Mouse (Mus musculus) adrenal gland, adult 18-20 months (tissue): ENCODE data around the gene Olfr1396. TPM values are rescaled to one million over a fixed set of nuclear protein-coding genes. Genes with fewer than 3 reads are reported as not detected.
"Not testable (repeated sequence)": the region's sequence is repeated elsewhere in the genome, so short reads cannot be mapped to it uniquely, and the experiment has no call there.

Source experiments
- DNase-seq, 2 experiments: peaks; one replicate each; pipeline ENCODE4 v3.0.0; 2021 to 2022; ENCODE audit warnings: low spot score in 2 of 2
- total RNA-seq, 2 experiments: library from RNA; stranded (reverse); gene quantifications; 1 replicate in 1 of 2; 2 replicates in 1 of 2; pipeline ENCODE4 v1.2.3; 2021

Olfr1396 gene
- total RNA-seq, 2 experiments from 2014 or later = 1.2 to 4.1 TPM

DNA sequence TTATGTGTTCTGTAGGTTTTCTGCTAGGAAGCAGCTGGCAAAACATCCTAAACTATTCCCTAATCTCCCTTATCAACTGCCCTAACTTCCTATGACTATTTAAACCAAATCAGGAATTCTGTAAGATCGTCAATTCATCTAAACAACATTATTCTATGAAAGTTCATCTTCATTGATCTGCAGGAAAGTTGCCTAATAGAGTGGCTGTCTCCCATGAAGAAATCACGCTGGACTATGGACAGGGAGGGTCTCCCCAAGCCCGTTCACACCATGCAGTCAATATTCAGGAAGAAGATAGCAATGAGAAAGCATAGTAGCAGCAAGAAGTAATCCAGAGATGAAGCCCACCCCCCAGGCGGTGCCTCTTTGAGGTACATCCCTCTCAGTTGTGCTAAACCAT, 23.5 kb downstream of the Olfr1396 start:
- no peak for DNase-seq

DNA sequence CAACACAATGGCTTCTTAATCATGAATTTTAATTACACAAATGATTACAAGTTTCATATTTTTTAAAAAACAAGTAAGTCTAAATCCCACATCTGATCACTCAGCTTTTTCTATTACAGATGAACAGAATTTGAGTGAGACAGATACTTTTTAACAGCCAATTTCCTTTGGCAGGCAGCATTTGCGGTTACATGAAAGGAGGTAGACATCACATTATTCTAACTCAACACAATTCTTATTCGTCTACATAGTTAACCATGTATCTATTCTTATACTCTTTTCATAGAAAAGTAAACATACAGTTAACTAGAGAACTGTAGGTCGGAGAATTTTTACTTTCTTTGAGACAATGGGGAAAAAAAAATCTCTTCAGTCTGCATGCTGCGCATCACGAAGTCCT, 24.1 kb downstream of the Olfr1396 start:
- DNase-seq = no peak

DNA sequence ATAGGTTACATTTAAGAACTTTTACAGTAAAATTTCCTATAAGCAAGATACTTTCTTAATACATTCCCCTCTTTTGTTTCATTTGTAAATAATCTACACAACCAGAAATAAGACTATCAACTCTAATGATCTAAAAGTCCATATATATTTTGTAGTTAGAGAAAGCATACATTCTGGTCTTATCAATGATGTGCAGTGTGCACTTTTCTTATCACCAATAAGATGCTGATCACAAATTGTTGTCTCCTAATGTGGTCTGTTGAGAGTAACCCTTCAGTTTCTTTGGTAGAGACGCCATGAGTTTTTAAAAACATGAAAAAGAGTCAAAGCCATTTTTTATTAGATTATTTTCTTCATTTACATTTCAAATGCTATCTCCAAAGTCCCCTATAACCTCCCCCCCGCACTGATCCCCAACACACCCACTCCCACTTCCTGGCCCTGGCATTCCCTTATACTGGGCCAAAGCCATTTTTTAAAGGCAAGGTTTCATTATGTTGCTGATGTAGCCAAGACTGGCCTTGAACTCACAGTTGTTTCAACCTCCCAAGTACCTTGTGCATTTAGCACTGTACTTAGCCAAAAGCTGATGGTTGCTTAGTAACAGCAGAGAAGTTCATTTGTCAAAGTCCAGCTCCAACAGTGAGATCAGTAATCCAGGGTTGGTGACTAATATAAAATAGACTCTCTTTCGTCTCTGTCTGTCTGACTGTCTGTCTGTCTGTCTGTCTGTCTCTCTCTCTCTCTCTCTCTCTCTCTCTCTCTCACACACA, 24.8 kb downstream of the Olfr1396 start:
- DNase-seq = no peak

DNA sequence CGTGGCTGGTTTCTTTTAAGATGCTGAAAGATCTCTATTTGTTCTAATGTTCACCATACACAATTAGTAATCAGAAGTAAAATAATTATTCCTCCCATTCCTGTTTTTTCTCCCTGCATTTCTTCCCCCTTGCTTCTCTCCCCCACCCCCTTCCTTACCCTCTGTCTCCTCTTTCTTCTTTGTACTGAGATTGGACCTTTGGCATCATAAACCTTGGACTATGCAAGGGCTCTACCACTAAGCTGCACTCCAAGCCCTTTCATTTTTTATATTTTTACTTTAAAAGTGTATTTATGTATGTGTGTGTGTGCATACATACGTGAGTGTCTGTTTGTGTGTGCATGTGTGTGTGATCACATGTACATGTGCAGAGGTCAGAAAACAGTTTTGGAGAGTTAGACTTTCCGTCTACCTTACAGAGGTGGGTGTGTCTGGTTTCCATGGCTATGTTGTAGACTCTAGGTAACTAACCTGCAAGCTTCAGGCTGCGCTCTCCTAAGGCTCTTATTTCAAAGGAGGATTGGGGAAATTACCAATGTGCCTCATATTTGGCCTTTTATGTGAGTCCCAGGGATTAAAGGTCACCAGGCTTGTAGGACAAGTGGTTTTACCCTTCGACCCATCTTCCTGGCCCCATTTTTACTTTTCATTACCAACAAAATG, 25.6 kb downstream of the Olfr1396 start:
- DNase-seq = no peak

DNA sequence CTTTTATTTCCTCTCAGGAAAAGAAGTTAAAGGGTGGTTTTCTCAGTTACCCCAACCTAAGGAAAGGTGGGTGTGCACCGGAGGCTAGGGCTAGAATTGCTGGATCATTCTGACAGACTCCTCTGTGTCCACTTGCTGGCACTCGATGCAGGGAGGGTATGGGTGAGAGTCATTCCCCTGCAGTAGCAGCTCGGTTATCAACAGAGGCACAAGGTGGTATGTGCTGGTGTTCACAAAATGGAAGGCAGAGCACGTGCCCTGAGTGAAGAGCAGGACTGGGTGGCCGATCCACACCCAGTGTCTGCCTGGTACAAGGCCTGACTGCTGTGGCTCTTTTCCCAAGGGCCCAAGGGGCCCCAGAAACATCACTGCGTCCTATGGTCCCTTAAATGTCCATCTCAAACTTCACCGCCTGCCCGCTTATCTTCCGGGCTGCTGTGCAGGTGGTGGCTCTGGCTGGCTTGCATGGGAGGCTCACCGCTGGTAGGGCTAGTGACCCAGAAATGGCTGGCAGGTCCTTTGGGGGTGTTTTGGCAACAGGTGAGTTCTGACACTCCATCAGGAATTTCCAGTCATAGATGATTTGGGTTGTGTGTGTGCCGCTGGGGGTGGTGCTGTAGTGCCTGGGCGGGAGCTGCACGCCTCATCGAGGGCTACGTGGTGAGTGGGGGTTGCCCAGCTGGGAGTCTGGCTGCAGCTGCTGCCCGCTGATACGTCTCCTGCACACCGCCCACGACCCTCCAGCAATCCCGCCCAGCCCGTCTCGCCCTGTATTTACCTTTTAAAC, 26.7 kb downstream of the Olfr1396 start:
- DNase-seq = peak in 1 of 2 experiments; percentile 34

DNA sequence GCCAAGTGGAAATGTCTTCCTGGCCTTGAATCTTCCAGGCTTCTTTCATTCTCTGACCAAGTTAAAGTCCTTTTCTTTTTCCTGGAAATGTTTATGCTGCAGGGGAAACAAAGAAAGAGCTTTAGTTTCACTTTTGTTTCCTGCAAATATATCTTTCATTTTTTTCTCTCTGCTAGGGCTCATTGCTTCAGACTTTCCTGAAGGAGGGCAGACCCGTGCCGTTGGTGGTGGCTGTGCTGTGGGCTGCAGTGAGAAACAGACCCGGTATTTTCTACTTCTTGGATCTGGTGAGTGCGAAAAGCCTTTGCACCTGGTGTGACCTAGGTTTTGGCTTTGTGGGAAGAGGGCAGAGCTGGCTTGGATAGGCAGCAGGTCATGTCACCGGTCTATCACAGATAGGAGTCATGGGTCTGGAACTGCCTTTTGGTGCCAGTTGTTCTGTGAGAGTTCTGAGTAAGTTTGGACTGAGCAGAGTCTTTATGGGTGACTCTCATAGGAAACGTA, 27.8 kb downstream of the Olfr1396 start:
- DNase-seq = no peak

DNA sequence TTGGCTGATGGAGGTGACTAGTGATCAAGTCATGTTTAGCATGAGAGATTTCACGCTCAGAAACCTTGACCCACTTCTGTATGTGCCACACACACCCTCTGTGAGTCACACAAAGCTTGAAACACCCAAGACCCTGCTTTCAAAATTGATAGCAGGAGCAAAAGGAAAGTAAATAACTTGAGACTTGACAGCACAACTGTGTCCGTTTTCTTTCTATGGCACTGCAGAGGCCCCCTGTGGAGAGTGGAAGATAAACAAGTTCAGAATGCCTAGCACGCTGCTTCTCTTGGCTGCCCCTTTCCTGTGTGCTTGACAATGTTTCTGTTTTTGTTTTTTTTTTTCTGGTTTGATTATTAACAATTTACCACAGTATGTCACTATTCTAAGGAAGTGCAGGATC, 29.8 kb downstream of the Olfr1396 start:
- DNase-seq = no peak

DNA sequence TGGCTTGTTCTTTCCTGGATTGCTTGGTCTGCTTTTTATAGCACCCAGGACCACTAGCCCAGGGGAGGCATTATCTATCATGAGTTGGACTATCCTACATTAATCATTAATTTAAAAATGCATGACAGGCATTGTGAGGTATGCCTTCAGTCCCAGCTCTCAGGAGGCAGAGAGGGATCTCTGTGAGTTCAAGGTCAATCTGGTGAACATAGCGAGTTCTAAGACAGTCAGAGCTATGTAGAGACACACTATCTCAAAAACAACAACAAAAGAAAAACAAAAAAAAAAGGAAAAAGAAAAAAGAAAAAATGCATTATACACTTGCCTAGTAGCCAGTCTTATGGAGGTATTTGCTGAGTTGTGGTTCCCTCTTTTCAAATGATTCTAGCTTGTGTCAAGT, 30.3 kb downstream of the Olfr1396 start:
- no peak for DNase-seq

DNA sequence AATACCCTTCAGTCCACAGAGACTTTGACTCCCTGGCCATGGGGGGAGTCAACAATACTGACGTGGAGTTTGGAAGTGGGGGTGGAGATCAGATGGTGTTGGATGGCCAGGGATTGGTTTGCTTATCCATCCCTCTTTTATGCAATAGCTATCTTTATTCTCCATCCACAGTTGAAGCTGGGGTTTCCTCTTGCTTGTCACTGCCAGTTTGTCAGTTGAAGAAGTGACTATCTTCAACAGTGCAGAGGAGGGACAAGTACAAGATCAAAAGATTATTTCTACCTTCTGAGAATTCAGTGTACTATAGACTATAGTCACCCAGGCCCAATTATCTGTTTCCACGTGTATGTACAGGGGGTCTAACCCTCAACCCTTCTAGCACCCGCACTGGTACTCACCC, 30.9 kb downstream of the Olfr1396 start:
- DNase-seq = no peak

DNA sequence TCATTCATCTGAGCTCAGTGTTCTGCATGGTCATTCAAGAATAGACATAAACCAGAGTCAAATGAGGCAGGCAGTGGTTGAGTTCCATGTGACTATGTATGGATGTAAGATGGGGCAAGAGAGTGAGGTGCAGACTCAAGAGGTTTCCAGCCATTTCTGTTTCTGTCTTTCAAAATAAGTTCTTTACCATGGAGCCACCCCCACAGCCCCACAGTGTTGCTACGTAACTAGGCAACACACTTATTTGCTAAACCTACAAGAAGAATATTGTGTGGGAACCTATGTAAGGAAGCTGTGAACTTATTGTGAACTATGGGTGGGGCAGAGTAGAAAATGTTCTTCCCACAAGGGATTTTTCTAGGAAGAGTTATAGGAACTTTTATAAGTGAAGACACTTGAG, 31.5 kb downstream of the Olfr1396 start:
- DNase-seq = no peak

DNA sequence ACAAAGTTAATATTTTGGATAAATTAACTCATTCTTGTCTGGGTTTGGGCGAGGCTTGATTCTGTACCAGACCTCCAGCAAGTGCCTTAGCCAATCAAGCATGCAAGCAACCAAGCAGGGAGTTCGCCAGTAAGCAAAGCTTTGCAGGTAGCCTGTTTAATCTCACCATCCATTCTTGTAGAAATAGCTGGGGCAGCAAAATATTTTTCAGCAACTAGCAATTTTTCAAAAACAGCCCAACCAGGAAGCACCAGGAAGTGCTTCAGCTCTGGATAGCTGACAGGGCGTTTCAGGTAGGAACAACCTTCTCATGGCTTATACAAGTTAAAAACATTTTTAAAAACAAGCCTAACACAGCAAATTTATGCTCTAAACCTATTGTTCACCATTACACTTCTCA, 32.8 kb downstream of the Olfr1396 start:
- DNase-seq = no peak

DNA sequence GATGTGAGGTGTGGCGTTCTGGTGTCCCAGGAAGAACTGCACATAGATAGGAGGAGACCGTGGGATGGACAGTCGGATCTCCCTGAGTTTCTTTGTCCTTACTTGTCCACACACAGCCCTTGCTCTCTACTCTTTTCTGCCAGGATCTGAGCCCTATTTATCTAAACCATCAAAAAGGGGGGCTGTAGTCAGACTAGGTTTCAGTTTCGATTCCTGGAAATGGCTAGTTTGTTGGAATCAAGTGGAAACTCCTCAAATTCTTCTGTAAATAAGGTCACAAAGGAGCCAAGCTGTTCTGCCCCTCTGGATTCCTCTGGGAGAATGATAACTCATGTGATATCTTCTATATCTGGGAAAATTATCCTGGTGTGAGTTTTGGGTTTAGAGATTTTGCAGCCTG, 33.3 kb downstream of the Olfr1396 start:
- DNase-seq = no peak

DNA sequence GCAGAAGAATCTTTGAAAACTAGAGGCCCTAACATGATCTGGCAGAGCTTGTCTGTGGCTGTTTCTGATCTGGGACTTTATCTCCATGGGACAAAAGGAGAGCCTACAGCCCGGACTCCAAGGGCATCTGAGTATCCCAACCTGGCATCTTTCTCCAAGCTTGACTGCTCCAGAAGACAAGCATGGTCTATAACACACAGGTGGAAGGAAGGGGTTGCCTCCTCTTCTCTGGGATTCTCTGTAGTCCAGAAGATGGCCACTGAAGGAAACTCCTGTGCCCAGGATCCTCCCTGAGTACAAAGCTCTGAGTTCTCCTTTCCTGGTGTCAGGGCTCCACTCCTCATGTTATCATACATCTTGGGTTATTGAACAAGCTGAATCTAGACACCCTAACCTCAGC, 34.0 kb downstream of the Olfr1396 start:
- no peak for DNase-seq

DNA sequence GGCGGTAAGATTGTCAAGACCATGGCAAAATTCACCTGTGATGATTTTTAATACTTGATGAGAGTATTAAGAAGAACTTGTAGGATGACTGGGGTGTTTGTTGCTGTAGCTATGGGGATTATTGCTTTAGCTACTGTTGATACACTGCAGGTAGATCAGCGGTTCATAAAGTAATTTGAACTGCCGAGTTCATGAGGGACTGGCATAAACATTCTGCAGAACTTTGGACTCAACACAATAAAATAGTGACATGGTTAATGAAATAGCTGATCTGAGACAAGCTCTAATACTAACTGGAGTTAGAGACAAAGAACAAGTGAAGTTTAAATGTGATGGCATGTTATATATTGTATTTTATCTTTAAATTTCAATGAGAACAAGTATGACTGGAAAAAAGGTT, 36.0 kb downstream of the Olfr1396 start:
- DNase-seq = no peak

DNA sequence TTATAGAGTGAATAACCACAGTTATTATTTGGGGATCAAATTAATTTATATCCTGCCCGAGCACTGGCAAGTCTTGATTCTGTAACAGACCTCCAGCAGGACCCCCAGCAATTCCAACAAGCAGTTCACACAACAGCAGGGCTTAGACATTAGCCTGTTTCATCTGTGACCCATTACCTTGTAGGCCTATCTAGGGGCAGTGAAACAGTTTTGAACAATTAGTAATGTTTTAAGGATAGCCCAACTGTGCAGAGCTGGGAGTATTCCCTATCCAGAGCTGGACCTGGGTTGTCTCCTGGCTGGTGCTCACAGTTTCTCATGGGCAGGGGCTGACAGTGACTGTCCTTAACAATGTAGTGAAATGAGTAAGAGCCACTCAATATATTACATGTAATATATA, 37.7 kb downstream of the Olfr1396 start:
- DNase-seq = no peak

DNA sequence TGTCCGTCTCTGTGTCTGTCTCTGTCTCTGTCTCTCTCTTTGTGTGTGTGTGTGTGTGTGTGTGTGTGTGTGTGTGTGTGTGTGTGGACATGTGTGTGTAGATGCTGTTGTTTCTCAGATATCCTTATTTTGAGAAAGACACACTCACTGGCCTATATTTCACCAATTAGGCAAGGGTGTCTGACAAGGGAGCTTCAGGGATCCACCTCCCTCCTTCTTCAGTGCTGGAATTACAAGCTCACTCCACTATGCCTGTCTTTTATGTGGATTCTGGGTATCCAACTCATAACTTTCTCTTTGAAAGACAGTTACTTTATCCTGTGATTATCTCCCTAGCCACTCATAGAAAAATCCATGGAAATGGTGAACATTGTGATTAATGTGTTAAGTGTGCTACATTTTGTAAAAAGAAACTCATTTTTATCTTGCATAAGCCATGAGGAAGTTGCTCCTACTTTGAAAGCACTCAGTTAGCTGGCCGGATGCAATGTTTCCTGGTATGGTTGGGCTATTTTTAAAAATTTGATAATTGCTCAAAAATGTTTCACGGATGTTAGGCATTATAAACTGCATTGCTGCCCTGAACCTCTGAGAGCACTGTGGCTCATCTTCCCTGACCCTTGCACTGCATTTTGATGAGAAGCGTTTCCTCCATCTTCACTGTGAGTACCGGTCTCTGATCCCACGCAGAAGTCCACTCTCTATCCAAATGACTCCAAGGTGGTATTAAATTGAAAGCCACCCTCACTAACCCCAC, 38.5 kb downstream of the Olfr1396 start, which contains the start of gene Ifi47:
Ifi47 (plus strand) TSS at position 587 of the 757 bp plus-strand sequence.
- DNase-seq = not testable (repeated sequence)

DNA sequence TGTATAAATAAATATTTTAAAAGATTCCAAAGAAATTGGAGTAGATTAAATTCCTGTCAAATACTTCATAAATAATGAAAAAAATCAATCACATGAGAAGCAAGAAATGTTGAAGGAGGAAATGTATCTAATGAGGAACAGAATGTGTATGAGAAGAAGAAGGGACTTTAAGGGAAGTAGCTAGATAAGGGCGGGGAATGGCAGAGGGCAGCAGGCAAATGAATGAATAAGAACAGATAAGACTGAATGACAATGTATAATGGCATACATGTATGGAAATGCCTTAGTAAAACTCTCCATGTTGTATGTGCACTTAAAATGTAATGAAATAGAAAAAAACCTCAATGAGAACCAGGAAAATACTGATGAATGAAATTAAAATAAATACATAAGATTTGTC, 46.3 kb downstream of the Olfr1396 start:
- no peak for DNase-seq

DNA sequence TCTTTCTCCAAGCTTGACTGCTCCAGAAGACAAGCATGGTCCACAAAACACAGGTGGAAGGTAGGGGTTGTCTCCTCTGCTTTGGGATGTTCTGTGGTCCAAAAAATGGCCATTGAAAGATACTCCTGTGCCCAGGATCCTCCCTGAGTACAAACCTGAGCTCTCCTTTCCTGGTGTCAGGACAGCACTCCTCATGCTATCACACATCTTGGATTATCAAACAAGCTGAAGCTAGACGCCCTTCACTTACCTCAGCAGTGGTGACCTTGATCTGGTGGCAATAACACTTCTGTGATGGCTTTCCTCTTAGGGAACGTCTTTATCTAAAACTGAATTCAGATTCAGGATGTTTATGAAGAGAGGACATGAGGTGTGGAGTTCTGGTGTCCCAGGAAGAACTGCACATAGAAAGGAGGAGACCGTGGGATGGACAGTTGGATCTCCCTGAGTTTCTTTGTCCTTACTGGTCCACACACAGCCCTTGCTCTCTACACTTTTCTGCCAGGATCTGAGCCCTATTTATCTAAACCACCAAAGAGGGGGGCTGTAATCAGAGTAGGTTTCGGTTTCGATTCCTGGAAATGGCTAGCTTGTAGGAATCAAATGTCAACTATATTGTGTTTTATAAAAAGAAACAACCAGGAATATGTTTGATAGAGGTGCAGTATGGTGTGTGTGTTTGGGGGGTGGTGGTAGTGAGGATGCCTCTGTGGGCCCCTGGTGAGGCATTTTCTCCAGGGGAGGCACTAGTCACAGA, 50.8 kb downstream of the Olfr1396 start, which contains the start of gene Tgtp2:
Tgtp2 (minus strand) TSS at position 494 of the 757 bp plus-strand sequence.
- DNase-seq = not testable (repeated sequence)

DNA sequence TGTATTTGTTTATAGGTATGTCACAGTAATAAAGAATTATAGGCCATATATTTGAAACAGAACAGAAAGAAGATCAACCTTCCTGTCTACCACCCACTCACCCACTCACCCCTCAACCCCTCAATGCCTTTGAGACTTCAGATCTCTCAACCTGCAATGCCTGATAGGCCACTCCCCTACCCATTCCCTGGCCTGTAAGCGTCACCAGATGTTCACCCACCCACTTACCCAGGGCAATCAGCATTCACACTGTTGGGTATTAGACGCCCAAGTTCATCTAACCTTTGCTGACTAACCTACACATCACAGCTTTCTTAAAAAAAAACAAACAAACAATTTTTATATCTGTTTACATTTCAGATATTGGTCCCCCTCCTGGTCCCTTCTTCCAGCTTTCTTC, 52.8 kb downstream of the Olfr1396 start:
- DNase-seq = not testable (repeated sequence)

DNA sequence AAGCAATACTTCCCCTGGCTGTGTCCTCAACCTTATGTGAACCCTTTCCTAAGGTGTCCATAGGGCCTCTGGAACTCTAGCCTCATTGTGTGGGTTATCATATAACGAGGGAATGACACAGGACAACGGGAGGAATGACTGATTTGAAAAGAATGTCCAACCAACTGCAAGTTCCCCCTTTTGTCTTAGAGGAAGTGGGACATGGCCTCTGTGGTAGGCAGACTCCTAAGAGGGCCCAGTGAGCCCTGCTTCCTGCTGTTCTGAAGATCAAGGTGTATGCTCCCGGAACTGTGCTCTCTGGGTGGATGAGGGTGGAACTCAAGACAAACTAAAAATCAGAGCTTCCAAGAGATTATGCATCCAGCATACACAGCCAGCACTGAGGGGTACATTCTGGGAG, 54.6 kb downstream of the Olfr1396 start:
- not testable (repeated sequence) for DNase-seq
